Comparison of ENCODE assay signal across 8 mouse cellular contexts in genomic region chr7:112620322-112621179, GRCm38 (mm10). TPM values are rescaled to one million over a fixed set of nuclear protein-coding genes. Genes with fewer than 3 reads are reported as not detected.
DNase-seq lines count a peak whose midpoint lies in the region; ATAC-seq lines count a peak whose summit lies in the region.

No protein-coding gene starts in this region.

- DNase-seq in heart, adult 18-20 months: peak; percentile 16 to 45
- no peak for DNase-seq in heart, postnatal 25 days (ENCODE audit: low spot score)
- peak; percentile 18 for DNase-seq in urinary bladder, postnatal 14 days (ENCODE audit: low spot score)
- DNase-seq in urinary bladder, adult 2 months (ENCODE audit: low spot score): no peak
- peak; percentile 32 to 50 for DNase-seq in kidney, postnatal 4 days
- no peak for DNase-seq in hindbrain, embryonic 14.5 days (ENCODE audit: low spot score)

- no peaks in the 10 kb centered on the region for H3K27me3 ChIP-seq in neural tube, embryonic 15.5 days (replicated peaks)
- no peaks in the 10 kb centered on the region for H3K27me3 ChIP-seq in hindbrain, embryonic 14.5 days (ENCODE audit: control insufficient read depth, insufficient read depth, low read length)

- no peak overlapping the region for H3K9ac ChIP-seq in neural tube, embryonic 15.5 days (replicated peaks)
- no peak overlapping the region for H3K9ac ChIP-seq in hindbrain, embryonic 14.5 days

- 72% methylated on average over 22 of the region's 22 CpGs for WGBS in neural tube, embryonic 15.5 days
- WGBS in hindbrain, embryonic 14.5 days: 75% methylated on average over 22 of the region's 22 CpGs

- H3K36me3 ChIP-seq in neural tube, embryonic 15.5 days: no peaks in the 10 kb centered on the region
- H3K36me3 ChIP-seq in hindbrain, embryonic 14.5 days (replicated peaks; ENCODE audit: control insufficient read depth, insufficient read depth): no peaks in the 10 kb centered on the region

- intact Hi-C loops in heart, postnatal 25 days (cut with DNase I): no loop called here

- ATAC-seq in neural tube, embryonic 15.5 days (ENCODE audit: low FRiP score): no peak; the same call in 1 of the 2 replicates
- ATAC-seq in erythroblast, adult 5-6 weeks (replicated peaks; ENCODE audit: low FRiP score, poor library complexity, severe bottlenecking): no peak
- ATAC-seq in hindbrain, embryonic 14.5 days (ENCODE audit: low FRiP score): no peak

- no peaks in the 10 kb centered on the region for H3K9me3 ChIP-seq in neural tube, embryonic 15.5 days (replicated peaks)
- H3K9me3 ChIP-seq in hindbrain, embryonic 14.5 days (ENCODE audit: control insufficient read depth, low read length): no peaks in the 10 kb centered on the region

- H3K4me3 ChIP-seq in neural tube, embryonic 15.5 days (replicated peaks): no peak overlapping the region
- H3K4me3 ChIP-seq in hindbrain, embryonic 14.5 days (replicated peaks; ENCODE audit: low read length): no peak overlapping the region

- H3K4me2 ChIP-seq in neural tube, embryonic 15.5 days: peak overlapping the region; percentile 13; the same call in 1 of the 2 replicates
- no peak overlapping the region for H3K4me2 ChIP-seq in hindbrain, embryonic 14.5 days (replicated peaks)

- no peak overlapping the region; the same call in 1 of the 2 replicates for H3K27ac ChIP-seq in neural tube, embryonic 15.5 days (replicated peaks)
- H3K27ac ChIP-seq in hindbrain, embryonic 14.5 days: no peak overlapping the region

- 0 out of 2 replicates have a peak, but pooled peaks cover 6% of the 10 kb centered on the region for H3K4me1 ChIP-seq in neural tube, embryonic 15.5 days
- no peaks in the 10 kb centered on the region for H3K4me1 ChIP-seq in hindbrain, embryonic 14.5 days (replicated peaks; ENCODE audit: control insufficient read depth, insufficient read depth, low read length)

RNA-seq across cellular contexts. Expression of gene Tead1, which starts 58.6 kb away (rescaled TPM):
- 100 to 1,000 TPM; 152 to 155 TPM for total RNA-seq in heart, adult 18-20 months (2021)
- total RNA-seq in heart, postnatal 25 days (2021): 100 to 1,000 TPM; 181 to 186 TPM
- polyA plus RNA-seq in urinary bladder, adult 2 months (2012; rRNA removed): 43.5 and 60.2 TPM in 2 replicates
- polyA plus RNA-seq in neural tube, embryonic 15.5 days (2015; fragmentation: Nextera tagmentation; extraction: Ambion mirVana): 14.4 and 15.9 TPM in 2 replicates
- not detected in 2 replicates for total RNA-seq in erythroblast, adult 5-6 weeks (2015; ENCODE audit: low replicate concordance)
- total RNA-seq in erythroblast, adult 5-6 weeks (2017; ENCODE audit: low replicate concordance): 0.14 TPM in 1 of 2 replicates, not detected in the other
- 6.5 and 16.0 TPM in 2 replicates for polyA plus RNA-seq in hindbrain, embryonic 14.5 days (2014; fragmentation: Nextera tagmentation; extraction: Ambion mirVana)

Comparison
In these comparisons a context has a peak if more than half of its experiments do, and no peak if none do; other contexts are left out.
1. DNase-seq: peak in heart, adult 18-20 months (2 of 2), urinary bladder, postnatal 14 days (single experiment) and kidney, postnatal 4 days (2 of 2); none in heart, postnatal 25 days (single experiment), urinary bladder, adult 2 months (single experiment) and hindbrain, embryonic 14.5 days (single experiment).
2. RNA of gene Tead1, which starts 58.6 kb away (total RNA-seq): 181 to 186 TPM in heart, postnatal 25 days and 152 to 155 TPM in heart, adult 18-20 months; 0.14 TPM in erythroblast, adult 5-6 weeks; every median in the first group is over 100 times any median in the second.